22 mouse cellular contexts compared by ENCODE assay signal in genomic region chr10:53285147-53285546, GRCm38 (mm10). TPM values are rescaled to one million over a fixed set of nuclear protein-coding genes. Genes with fewer than 3 reads are reported as not detected.
"Had no signal": no experiment of that assay in that cellular context is flagged by ENCODE, and none has a peak within 500 bp of the region (broad histone marks: within the 10 kb centered on the region; RNA-seq: fewer than 3 reads in every experiment).

No protein-coding gene starts in this region.

- H3K4me2 ChIP-seq: limb, embryonic 12.5 days; limb, embryonic 15.5 days; liver, embryonic 11.5 days; lung, embryonic 14.5 days; midbrain, embryonic 12.5 days; neural tube, embryonic 13.5 days had no signal

- DNase-seq: kidney, adult 2 months; kidney, postnatal 36 days; layer of hippocampus, postnatal 36 days; left cerebral cortex, postnatal 4 days; liver, postnatal 0 days; lung, embryonic 14.5 days; thymus, adult 18-20 months; thymus, postnatal 36 days had no signal

- H3K27ac ChIP-seq: kidney, postnatal 0 days; left cerebral cortex, adult 2 months; limb, embryonic 12.5 days; limb, embryonic 15.5 days; liver, embryonic 14.5 days; macrophage; midbrain, embryonic 12.5 days; neural tube, embryonic 13.5 days had no signal

- H3K4me3 ChIP-seq: left cerebral cortex, adult 2 months; limb, embryonic 12.5 days; limb, embryonic 15.5 days; midbrain, embryonic 12.5 days; myocyte; neural tube, embryonic 13.5 days had no signal

- H3K9me3 ChIP-seq: limb, embryonic 12.5 days; limb, embryonic 15.5 days; midbrain, embryonic 12.5 days; neural tube, embryonic 13.5 days had no signal

- H3K27me3 ChIP-seq: limb, embryonic 12.5 days; limb, embryonic 15.5 days; midbrain, embryonic 12.5 days; neural tube, embryonic 13.5 days had no signal

- ATAC-seq: liver, postnatal 0 days; lung, postnatal 0 days; midbrain, embryonic 16.5 days had no signal

- H3K9ac ChIP-seq: limb, embryonic 12.5 days; limb, embryonic 15.5 days; liver, embryonic 14.5 days; liver, postnatal 0 days; lung, embryonic 14.5 days; midbrain, embryonic 12.5 days; neural tube, embryonic 13.5 days had no signal

- H3K4me1 ChIP-seq: limb, embryonic 12.5 days; limb, embryonic 15.5 days; midbrain, embryonic 12.5 days; neural tube, embryonic 13.5 days had no signal

RNA-seq across cellular contexts. Expression of gene Pln, which starts 52.3 kb away (rescaled TPM):
- total RNA-seq: monocyte, adult 5-6 weeks; neutrophil, adult 5-6 weeks had no signal
- polyA plus RNA-seq: macrophage had no signal
